Mouse (Mus musculus): ENCODE data around the gene Krt35. TPM values are rescaled to one million over a fixed set of nuclear protein-coding genes. Genes with fewer than 3 reads are reported as not detected.

Gene Krt35
- total RNA-seq, 2 experiments from 2014 or later, result not detected

DNA sequence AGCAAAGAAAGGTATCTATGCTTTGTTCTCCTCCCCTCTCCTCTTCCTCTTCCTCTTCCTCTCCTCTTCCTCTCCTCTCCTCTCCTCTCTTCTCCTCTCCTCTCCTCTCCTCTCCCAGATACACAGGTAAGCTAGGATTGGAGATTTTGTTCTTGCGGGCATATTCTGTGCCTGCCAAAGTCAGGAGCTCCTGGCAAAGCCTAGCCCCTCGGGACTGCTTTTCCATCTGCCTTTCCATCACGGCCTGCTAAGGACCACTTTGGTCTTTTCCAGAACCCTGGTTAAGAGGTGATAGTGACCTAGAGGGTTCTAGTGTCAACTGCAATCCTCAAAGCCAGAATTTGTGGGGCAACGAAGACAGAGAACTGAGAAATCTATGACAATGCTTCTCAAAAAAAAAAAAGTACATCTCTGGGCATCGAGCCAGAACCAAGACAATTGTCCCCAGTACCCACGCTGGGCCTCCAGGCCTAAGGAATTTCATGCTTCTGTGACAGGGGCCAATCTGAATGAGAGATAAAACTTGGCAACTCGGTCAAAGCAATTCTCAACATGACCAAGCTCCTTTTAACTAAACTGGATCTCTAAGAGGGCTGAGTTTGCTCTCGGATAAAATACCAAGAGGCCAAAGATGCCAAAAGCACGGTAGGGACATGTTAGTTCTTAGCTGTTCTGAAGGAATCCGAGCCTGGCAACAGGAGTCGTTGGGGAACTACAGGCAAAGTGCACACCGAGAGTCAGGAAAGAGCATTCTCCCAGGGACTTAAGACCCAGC, 29.6 kb downstream of the Krt35 start:
- DNase-seq (ENCODE audit: low spot score in 2 of 2), result no peak

GRCm38 (mm10) chr11:100058875-100059274, 37.2 kb downstream of the Krt35 start:
- no peak for DNase-seq (ENCODE audit: low spot score in 2 of 2)

DNA sequence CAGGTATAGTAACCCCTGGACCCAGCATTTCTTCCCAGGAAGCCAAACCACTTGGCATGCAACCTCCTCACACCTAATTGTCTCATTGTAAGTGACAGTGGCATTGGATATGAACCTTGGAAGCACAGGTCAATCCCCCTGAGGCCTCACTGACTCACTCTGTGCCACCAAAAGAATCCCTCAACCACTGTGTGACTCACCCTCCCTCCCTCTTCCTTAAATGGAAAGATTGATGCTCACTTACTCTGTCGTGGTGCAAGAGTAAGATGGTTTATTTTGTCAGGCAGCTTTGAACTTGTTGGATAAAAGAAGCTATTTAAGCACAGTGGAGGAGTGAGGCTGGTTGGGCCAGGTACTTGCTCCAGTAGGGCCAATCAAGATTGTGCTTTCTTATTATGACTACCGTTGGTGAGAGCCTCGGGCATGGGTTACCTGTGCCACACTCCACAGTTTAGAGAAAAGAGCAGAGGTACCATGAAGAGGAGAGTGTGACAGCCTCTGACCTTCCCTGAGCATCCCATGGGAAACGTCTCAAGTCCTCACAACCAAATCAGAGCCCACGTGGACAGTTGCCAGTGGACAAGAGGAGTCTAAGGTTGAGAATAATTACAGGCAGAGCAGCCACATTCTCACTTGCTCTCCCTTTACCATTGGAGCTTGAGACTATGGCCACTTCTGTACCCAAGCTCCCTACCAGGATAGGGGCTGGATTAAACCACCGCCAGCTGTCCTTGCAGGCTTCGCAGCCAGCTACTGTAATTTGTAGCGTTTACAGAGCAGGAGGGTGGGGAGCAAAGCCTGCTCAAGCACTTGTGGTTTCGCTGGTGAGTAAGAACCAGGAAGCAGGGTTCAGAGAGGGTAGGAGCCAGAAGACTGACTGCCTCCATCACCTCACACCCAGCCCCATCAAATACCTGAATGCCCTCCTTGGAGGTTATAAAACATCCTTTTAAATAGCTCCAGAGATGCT, 40.1 kb downstream of the Krt35 start:
- no peak for DNase-seq (ENCODE audit: low spot score in 2 of 2)

DNA sequence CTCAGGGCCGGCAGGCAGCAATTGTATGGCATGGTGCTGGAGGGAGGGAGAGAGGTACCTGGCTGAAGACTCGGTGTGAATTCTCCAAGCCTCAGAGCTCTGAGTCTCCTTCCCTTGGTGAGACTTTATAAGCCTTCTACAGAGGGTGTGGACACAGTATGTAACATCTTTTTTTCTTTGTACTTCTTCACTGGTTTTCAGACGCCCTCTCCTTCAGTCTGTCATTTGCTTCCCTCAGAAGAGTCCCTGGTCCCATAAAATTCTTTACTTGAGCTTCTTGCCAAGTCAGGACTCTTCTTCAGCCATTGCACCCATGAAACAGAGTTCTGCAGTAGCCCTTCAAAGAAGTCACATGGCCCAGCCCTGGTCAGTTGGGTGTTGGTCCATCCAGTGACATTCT, 45.6 kb downstream of the Krt35 start, which contains the start of gene Krt31:
TSS of gene Krt31 (minus strand) at position 101 of the 400 bp plus-strand sequence.
- no peak for DNase-seq (ENCODE audit: low spot score in 2 of 2)

GRCm38 (mm10) chr11:100047193-100047592, 48.8 kb downstream of the Krt35 start:
- DNase-seq (ENCODE audit: low spot score in 2 of 2), result no peak

GRCm38 (mm10) chr11:100046303-100046866, 49.7 kb downstream of the Krt35 start:
- DNase-seq (ENCODE audit: low spot score in 2 of 2), result no peak

Other genes starting within 250 kb of the Krt35 start
- gene Krtap4-16, start 244.6 kb downstream of the Krt35 start, total RNA-seq (2021), result not detected
- gene Gm11568, start 238.3 kb downstream of the Krt35 start, total RNA-seq (2021), result not detected
- not detected for gene Gm11559, start 231.8 kb downstream of the Krt35 start, total RNA-seq (2021)
- not detected for gene Krtap9-1, start 222.9 kb downstream of the Krt35 start, total RNA-seq (2021)
- gene Gm11567, start 217.1 kb downstream of the Krt35 start, total RNA-seq (2021), result not detected
- not detected for gene Krtap31-1, start 188.3 kb downstream of the Krt35 start, total RNA-seq (2021)
- gene Gm11565, start 181.5 kb downstream of the Krt35 start, total RNA-seq (2021), result not detected
- not detected for gene Krtap31-2, start 159.9 kb downstream of the Krt35 start, total RNA-seq (2021)
- gene Krtap9-5, start 147.8 kb downstream of the Krt35 start, total RNA-seq (2021), result not detected
- not detected for gene Krtap29-1, start 117.2 kb downstream of the Krt35 start, total RNA-seq (2021)
- not detected for gene Krtap16-1, start 109.6 kb downstream of the Krt35 start, total RNA-seq (2021)
- gene Krtap17-1, start 102.2 kb downstream of the Krt35 start, total RNA-seq (2021), result not detected
- gene Krt33a, start 80.0 kb downstream of the Krt35 start, total RNA-seq (2021), result not detected
- gene Krt33b, start 66.4 kb downstream of the Krt35 start, total RNA-seq (2021), result not detected
- not detected for gene Krt34, start 54.7 kb downstream of the Krt35 start, total RNA-seq (2021)
- not detected for gene Krt31, start 45.7 kb downstream of the Krt35 start, total RNA-seq (2021)
- not detected for gene Krt32, start 8.0 kb downstream of the Krt35 start, total RNA-seq (2021)
- gene Krt36, start 9.4 kb upstream of the Krt35 start, total RNA-seq (2021), result not detected
- gene Krt13, start 25.3 kb upstream of the Krt35 start, total RNA-seq (2021), result not detected
- 1 to 10 TPM; 1.1 to 1.5 TPM for gene Krt15, start 39.7 kb upstream of the Krt35 start, total RNA-seq (2021)
- gene Krt19, start 52.4 kb upstream of the Krt35 start, total RNA-seq (2021), result 1 to 10 TPM in 1 of 2 experiments, under 1 TPM in 1; 0.64 to 1.0 TPM
- gene Krt9, start 97.0 kb upstream of the Krt35 start, total RNA-seq (2021), result 1 to 10 TPM; 1.1 to 1.2 TPM
- gene Krt14, start 111.3 kb upstream of the Krt35 start, total RNA-seq (2021), result under 1 TPM in 1 of 2 experiments, not detected in 1; 0.43 TPM
- gene Krt16, start 152.7 kb upstream of the Krt35 start, total RNA-seq (2021), result not detected
- gene Krt17, start 164.8 kb upstream of the Krt35 start, total RNA-seq (2021), result not detected
- not detected for gene Krt42, start 173.6 kb upstream of the Krt35 start, total RNA-seq (2021)
- 100 to 1,000 TPM; 648 to 674 TPM for gene Eif1, start 223.6 kb upstream of the Krt35 start, total RNA-seq (2021)
- not detected for gene Gast, start 238.2 kb upstream of the Krt35 start, total RNA-seq (2021)